Mouse (Mus musculus) MEL-GATA-1-ER (cell line): ENCODE measurements around the gene Utp11.

Experiments
- DNase-seq: peaks from one replicate; pipeline ENCODE4 v3.0.0-alpha.2; 2012; ENCODE audit warnings: low read depth; ENCODE audit errors: extremely low read depth

The Utp11 gene

DNA sequence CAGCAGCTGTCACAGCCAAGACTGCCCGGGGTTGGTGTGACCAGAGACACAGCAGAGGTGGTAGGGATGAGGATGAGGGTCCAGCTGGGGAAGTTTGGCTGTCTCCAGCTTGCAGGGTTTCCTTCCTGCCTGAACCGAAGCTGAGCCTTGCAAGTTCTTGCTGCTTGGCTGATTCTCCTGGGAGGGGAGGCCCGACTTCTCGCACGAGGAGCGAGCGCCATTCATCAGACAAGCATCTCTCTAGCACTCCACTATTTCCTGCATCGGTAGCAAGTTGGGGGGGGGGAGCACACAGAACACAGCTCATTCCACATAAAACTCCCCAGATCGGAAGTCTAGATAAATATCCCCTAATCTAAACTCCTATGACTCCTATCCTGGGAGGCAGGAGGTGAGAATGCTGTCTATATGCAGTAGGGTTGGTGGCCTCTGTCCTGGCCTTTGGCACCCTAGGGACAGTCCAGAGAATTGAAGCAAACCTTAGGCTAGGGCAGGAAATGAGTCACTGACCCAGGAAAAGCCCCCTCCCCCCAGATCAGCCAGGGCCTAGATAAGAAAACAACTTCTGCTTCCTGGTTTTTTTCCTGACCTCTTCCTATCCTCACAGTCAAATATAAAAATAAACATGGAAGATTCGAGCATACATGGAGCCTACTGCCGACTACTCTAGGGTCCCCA, 11.5 kb upstream of the Utp11 start:
- DNase-seq = no peak

GRCm38 (mm10) chr4:124703881-124704796, 10.7 kb upstream of the Utp11 start:
- peak; percentile 41 for DNase-seq

- peak; percentile 58 for DNase-seq
Observed at GRCm38 (mm10) chr4:124703406-124703805, 10.0 kb upstream of the Utp11 start.

DNA sequence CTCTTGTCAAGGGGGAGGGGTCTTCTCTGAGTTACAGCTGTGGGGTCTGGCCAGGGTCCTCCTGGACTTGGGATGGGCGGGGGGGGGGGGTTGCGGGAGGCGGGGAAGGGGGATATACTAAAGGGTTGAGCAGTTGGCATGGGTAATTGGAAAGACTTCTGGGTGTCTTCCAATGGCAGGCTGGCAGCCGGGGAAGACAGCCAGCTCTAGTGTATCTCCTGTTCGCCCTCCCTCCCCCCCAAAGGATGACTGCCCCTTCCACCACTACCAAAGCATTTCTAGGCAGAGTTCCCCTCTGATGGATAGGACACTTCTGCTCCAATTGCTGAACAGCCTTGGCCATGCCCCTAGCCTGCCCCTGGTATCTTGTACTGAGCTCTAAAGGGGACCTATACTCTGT, 8.5 kb upstream of the Utp11 start:
- no peak for DNase-seq

DNA sequence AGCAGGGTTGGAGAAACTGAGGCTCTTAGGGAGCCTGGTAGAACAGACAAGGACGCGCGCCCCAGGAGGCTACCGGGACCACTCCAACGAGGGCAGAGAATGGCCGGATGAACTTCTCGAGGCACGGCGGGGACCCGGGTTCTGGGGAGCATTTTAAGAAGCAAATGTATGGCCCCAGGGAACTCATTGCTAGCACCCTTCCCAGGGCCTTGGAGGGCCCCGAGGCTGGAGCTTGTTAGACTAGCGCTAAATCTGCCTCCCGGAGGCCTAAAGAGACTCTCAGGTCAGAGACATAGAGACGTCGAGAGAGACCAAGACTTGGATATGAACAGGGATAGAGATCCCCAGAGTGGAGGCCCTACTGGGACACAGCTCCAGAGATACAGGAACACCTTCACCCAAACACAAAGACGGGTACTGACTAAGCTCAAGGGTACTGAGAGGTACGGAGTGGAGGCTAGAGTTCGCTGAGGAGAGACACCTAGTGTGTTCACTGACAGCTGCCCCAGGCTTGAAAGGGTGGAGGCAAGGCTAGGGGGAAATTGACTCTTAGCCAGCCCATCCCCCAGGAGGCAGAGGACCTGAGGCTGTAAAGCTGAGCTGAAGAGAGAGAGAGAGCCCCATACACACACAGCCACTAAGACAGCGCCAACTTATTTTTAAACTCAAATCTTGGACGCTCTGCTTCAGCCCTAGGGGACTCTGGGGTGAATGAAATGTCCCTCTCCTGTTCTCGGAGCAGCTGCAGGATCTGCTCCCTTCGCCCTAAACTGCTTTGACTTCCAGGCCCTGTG, 7.8 kb upstream of the Utp11 start:
- DNase-seq = peak; percentile 49

DNA sequence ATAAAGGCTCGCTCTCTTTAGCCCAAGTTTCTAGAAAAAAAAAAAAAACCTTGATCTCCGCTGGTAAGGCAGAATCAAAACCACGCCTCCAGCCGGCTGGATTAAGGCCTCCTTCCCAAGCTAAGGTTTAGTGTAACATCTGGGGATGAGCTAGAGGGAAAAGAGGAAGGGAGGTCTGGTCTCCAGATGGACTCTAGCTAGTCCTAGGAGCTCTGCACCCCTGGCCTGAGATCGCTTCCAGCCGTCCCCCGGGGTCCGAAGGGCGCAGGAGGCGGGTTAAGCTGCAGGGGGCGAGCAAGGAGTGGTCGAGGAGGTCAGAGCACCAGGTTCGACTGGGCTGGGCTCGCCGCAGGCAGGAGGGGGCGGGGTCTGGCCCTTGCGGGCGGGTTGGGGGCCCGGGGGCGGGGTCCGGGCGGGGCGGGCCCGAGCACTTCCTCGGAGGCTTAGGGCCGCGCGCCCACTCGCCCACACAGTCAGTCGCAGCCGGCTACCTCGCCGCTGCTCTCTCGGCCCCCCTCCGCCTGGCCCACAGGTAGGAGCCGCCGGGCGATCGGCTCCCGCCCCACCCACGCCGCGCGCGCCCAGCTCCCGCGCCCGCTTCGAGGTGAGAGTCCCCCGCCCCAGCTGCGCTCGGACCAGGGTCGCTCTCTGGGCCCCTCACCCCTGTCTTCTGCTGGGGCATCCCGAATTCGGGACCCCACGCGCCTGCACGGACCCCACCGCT, 7.0 kb upstream of the Utp11 start, which contains the start of gene Fhl3:
Gene Fhl3 (plus strand): TSS at position 454 of the 724 bp plus-strand sequence.
- DNase-seq = peak; percentile 72

GRCm38 (mm10) chr4:124699791-124700190, 6.4 kb upstream of the Utp11 start:
- DNase-seq = no peak

GRCm38 (mm10) chr4:124695786-124696516, 2.6 kb upstream of the Utp11 start:
- no peak for DNase-seq

DNA sequence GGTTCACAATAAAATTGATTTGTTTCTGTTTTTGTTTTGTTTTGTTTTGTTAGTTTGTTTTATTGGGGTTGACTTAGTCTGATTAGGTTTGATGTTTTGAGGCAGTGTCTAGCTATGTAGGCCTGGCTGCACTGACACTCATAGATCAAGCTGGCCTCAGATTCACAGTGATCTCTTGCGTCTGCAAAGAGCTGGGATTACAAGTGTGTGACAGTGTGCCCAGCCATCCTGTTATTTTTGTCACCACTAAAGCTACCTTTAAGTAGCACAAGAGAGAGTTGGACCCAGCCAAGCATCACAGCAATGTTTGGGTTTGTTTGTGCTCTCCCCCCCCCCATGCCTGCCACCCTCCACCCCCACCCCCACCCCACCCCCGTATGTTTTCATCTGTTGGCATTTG, 1.2 kb upstream of the Utp11 start:
- DNase-seq = no peak

GRCm38 (mm10) chr4:124692416-124692861, 961 bp downstream of the Utp11 start:
- peak; percentile 36 for DNase-seq

DNA sequence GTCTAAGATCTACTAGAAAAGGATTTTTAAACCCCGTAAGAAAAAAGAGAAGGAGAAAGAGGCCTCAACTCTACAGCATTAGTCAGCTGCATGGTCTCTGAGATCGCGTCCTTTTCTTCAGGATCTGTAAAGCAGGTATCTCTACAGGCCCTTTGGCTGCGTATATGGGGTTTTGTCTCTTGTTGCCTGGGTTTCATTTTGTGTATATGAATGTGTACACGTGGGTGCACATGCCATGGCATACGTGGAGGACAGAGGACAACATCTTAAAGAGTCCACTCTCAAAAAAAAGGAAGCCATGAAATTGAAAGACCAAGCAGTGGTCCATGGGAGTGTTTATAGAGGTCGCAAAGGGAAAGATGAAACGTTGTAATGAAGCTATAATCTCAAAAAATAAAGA, 1.9 kb downstream of the Utp11 start:
- DNase-seq = peak; percentile 34

DNA sequence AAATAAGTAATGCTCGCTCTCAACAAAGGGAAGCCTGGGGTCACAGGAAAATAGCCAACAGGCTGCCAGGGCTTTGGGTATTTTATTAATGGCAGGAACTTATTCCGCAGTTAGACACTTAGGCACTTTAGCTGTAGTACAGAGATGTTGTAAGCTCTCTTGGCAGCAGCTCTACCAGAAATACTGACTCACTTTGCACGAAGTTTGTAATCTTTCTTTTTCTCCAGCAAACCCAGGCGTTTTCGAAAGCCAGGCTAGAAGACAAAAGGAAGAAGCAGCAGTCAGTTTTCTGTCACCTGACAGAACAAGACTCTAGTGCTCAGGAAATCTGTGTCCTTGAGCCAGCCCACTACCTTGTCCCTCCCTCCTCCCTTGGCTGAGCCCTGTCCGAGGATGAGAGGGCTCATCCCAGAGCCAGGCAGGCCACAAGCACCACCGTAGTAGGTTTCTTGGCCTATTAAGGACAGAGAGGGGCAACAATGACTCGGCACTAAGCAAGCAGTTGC, 7.5 kb downstream of the Utp11 start:
- no peak for DNase-seq

DNA sequence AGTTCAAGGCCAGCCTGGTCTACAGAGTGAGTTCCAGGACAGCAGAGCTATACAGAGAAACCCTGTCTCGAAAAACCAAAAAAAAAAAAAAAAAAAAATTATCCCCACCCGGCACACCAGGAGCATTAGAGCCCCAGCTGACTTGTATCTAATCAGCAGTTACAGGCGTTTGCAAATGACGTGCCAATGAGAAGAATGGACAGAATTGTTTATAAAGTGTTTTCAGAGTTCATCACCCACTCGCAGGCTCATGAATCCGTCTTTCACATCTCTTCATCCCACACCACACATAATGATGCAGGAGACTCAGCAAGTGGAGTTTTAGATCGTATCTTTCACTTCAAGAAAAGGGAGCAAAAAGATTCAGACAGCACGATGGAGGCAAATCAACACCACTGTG, 7.9 kb downstream of the Utp11 start:
- no peak for DNase-seq

DNA sequence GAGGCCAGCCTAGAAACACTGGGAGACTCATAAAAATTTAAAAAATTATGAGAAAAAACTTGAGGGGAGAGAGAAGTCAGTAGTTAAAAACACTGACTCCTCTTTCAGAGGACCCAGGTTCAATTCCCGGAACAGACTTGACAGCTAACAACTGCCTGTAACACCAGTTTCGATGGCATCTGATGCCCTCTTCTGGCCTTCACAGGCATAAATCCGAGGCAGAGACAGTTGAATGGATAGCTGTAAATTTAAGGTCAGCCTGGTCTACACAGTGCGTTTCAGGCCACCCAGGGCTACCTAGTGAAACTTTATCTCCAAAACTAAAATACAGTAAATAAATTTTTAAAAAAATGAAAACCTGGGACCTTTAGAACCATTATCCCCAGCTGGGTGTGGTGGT, 8.4 kb downstream of the Utp11 start:
- no peak for DNase-seq

GRCm38 (mm10) chr4:124683474-124683873, 9.9 kb downstream of the Utp11 start:
- DNase-seq = no peak

- no peak for DNase-seq
Observed at GRCm38 (mm10) chr4:124682270-124682669, 11.1 kb downstream of the Utp11 start.

DNA sequence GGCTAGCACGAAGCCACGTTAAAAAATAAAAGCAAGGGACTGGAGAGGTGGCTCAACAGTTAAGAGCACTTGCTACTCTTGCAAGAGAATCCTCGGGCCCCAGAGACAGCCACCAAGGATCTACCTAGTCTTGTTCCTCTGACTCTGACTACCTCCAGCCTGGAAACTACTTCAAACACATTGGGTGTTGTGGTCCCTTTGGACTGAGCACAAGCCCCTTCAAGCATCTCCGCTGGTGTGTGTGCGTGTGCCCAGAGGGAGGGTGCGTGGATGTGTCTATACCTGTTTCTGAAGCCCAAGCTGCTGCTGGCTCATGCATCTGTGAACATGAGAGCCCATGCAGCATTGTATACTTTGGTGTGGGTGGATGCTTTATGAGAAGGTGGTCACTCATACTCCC, 17.4 kb downstream of the Utp11 start:
- DNase-seq = no peak

DNA sequence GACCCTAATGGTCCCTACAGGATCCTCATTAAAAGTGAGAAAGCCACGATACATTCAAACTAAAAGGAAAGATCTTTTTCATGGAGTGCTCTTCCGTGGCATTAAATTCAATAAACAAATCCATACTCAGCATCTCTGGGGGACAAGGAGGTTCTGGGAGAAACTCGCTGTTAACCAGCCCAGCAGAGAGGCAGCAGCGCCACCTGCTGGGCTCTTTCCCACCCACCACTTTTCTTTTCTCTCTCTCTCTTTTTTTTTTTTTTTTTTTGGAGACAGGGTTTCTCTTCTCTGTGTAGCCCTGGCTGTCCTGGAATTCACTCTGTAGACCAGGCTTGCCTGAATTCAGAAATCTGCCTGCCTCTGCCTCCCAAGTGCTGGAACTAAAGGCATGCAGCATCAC, 18.4 kb downstream of the Utp11 start:
- no peak for DNase-seq

DNA sequence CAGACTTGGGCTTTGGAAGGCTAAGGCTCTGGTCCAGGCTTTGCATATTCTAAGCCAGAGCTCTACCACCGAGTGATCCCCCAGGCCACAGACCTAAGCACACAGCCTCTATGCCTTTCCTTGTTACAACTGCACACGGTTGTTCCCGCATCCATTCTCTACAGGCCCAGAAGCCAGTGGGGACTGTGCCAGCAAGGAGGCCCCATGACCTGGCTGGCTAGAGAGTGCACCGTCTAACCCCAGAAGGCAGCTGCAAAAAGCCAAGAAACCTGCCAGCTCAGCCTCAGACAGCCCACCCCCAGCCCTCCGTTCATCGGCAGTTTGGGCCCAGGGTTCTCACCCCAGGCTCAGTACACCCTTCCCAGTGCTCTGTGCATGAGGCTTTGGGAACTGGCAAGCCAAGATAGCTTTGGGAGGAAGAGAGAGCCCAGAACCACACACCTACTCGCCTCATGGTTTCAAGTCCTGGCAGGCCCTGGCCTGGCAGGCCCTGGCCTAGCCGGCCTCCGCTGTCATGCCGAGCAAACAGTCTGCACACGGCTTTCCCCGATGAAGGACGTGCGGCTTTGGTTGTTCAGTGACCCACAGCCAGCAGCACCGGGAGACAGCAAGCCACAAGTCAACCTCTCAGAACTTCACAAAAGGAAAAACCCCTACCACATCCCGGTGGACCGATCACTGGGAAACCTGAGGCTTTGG, 18.9 kb downstream of the Utp11 start:
- no peak for DNase-seq
